Mouse (Mus musculus): ENCODE measurements at regions not wholly inside any gene's neighbourhood (a gene's known extent, or its start where the extent isn't known, plus 50 kb on each side); places are given as distances from the start of the nearest gene placed in this dataset. TPM values are rescaled to one million over a fixed set of nuclear protein-coding genes. Genes with fewer than 3 reads are reported as not detected.

GRCm38 (mm10) chr4:24019178-24020104, 476.8 kb upstream of the Mms22l start:
- H3K4me2 ChIP-seq (ENCODE audit: low read depth, low read length), result no peak overlapping the region
- no peak overlapping the region for H3K9ac ChIP-seq (ENCODE audit: low read length)
- no peaks in the 10 kb centered on the region for H3K9me3 ChIP-seq (replicated peaks; ENCODE audit: control insufficient read depth, low read length)
- ATAC-seq (replicated peaks; ENCODE audit: extremely low read depth, insufficient read depth, low FRiP score), result no peak
- WGBS, result 69% methylated on average over 11 of the region's 11 CpGs
- H3K27ac ChIP-seq (ENCODE audit: low read length), result no peak overlapping the region
- H3K4me3 ChIP-seq (ENCODE audit: low read length), result no peak overlapping the region
- H3K27me3 ChIP-seq (ENCODE audit: control insufficient read depth, insufficient read depth, low read length), result no peaks in the 10 kb centered on the region
- no peaks in the 10 kb centered on the region for H3K4me1 ChIP-seq (ENCODE audit: control insufficient read depth, insufficient read depth, low read length)
- H3K36me3 ChIP-seq (ENCODE audit: control insufficient read depth, insufficient read depth), result no peaks in the 10 kb centered on the region

Small RNA genes lying in the stretch of these regions (microRNA-seq; reads per million reads assigned to microRNA genes)
- gene Gm25978, result not detected

Measured in heart, embryonic 16.5 days (tissue).